In genomic region chr12:111724638-111725337, GRCm38 (mm10) we compare ENCODE assay signal across 9 mouse cellular contexts. TPM values are rescaled to one million over a fixed set of nuclear protein-coding genes. Genes with fewer than 3 reads are reported as not detected.
DNase-seq lines count a peak whose midpoint lies in the region; ATAC-seq lines count a peak whose summit lies in the region.
"Had no signal": no experiment of that assay in that cellular context is flagged by ENCODE, and none has a peak within 500 bp of the region (broad histone marks: within the 10 kb centered on the region; RNA-seq: fewer than 3 reads in every experiment).

No protein-coding gene starts in this region.

- DNase-seq in cerebellum, postnatal 36 days = peak; percentile 71 to 79
- DNase-seq in right cerebral cortex, postnatal 10 days (ENCODE audit: low spot score in 2 of 2) = no peak
- DNase-seq in kidney, adult 9 months = no peak
- DNase-seq in spleen, postnatal 36 days (ENCODE audit: low spot score in 2 of 2) = no peak

- H3K27ac ChIP-seq in brown adipose tissue, adult 24 weeks (replicated peaks; ENCODE audit: low read depth, low read length) = peak overlapping the region; percentile 82
- no peak overlapping the region for H3K27ac ChIP-seq in heart, embryonic 11.5 days (ENCODE audit: low read depth, low read length)
- peak overlapping the region; percentile 60 for H3K27ac ChIP-seq in limb, embryonic 15.5 days

- H3K4me3 ChIP-seq in brown adipose tissue, adult 24 weeks (ENCODE audit: insufficient read depth, low read depth, low read length) = no peak overlapping the region
- no peak overlapping the region for H3K4me3 ChIP-seq in heart, embryonic 11.5 days (ENCODE audit: low read depth, low read length)
- no peak overlapping the region for H3K4me3 ChIP-seq in limb, embryonic 15.5 days

- peaks cover 13% of the 10 kb centered on the region for H3K4me1 ChIP-seq in brown adipose tissue, adult 24 weeks (ENCODE audit: control insufficient read depth, insufficient read depth, insufficient read length, low read length)
- peaks cover 4% of the 10 kb centered on the region; the same call in 1 of the 2 replicates for H3K4me1 ChIP-seq in heart, embryonic 11.5 days (ENCODE audit: control insufficient read depth, insufficient read depth, low read length)
- H3K4me1 ChIP-seq in limb, embryonic 15.5 days = peaks cover 3% of the 10 kb centered on the region; the same call in 1 of the 2 replicates

- H3K4me2 ChIP-seq in heart, embryonic 11.5 days = no peak overlapping the region
- H3K4me2 ChIP-seq in limb, embryonic 15.5 days = no peak overlapping the region

- no peak for ATAC-seq in heart, embryonic 11.5 days (replicated peaks; ENCODE audit: insufficient number of reproducible peaks, low FRiP score, low TSS enrichment)
- ATAC-seq in limb, embryonic 15.5 days (ENCODE audit: insufficient number of reproducible peaks, low FRiP score, low TSS enrichment, low read depth) = peak; percentile 53; the same call in 1 of the 2 replicates
- no peak for ATAC-seq in monocyte, adult 5-6 weeks (replicated peaks; ENCODE audit: insufficient number of reproducible peaks, low FRiP score, low TSS enrichment, poor library complexity, severe bottlenecking)
- ATAC-seq: Patski had no signal

- 0 out of 2 replicates have a peak overlapping the region, but pooled peaks have one; percentile 30 for H3K9ac ChIP-seq in heart, embryonic 11.5 days (ENCODE audit: low read depth, low read length)
- no peak overlapping the region for H3K9ac ChIP-seq in limb, embryonic 15.5 days

- no peaks in the 10 kb centered on the region for H3K9me3 ChIP-seq in heart, embryonic 11.5 days (replicated peaks; ENCODE audit: control insufficient read depth, low read length)
- no peaks in the 10 kb centered on the region for H3K9me3 ChIP-seq in limb, embryonic 15.5 days

- H3K36me3 ChIP-seq in heart, embryonic 11.5 days (ENCODE audit: control insufficient read depth, insufficient read depth, low read length) = peaks cover 3% of the 10 kb centered on the region
- peaks cover 55% of the 10 kb centered on the region for H3K36me3 ChIP-seq in limb, embryonic 15.5 days

- H3K27me3 ChIP-seq in heart, embryonic 11.5 days (ENCODE audit: control insufficient read depth, insufficient read depth, low read length) = no peaks in the 10 kb centered on the region
- no peaks in the 10 kb centered on the region for H3K27me3 ChIP-seq in limb, embryonic 15.5 days
- H3K27me3 ChIP-seq: Patski had no signal

- WGBS in heart, embryonic 11.5 days (ENCODE audit: insufficient replicate concordance) = 66% methylated on average over 6 of the region's 6 CpGs
- 69% methylated on average over 6 of the region's 6 CpGs for WGBS in limb, embryonic 15.5 days

RNA-seq across cellular contexts. Expression of gene Apopt1, which starts 11.7 kb away (rescaled TPM):
- polyA plus RNA-seq in brown adipose tissue, adult 24 weeks (2012; ENCODE audit: insufficient read depth, insufficient read length, missing spikeins) = 123 and 134 TPM in 2 replicates
- 50.0 and 51.3 TPM in 2 replicates for polyA plus RNA-seq in heart, embryonic 11.5 days (2014; fragmentation: Nextera tagmentation; extraction: Ambion mirVana)
- 48.4 and 51.2 TPM in 2 replicates for polyA plus RNA-seq in limb, embryonic 15.5 days (2015; fragmentation: Nextera tagmentation; extraction: Ambion mirVana)
- total RNA-seq in monocyte, adult 5-6 weeks (2017) = 27.2 to 45.4 TPM (median 29.7 TPM) in 3 replicates

RNA-seq across cellular contexts. Expression of gene Bag5, which starts 11.7 kb away (rescaled TPM):
- polyA plus RNA-seq in brown adipose tissue, adult 24 weeks (2012; ENCODE audit: insufficient read depth, insufficient read length, missing spikeins) = 16.2 and 18.1 TPM in 2 replicates
- 41.8 and 42.8 TPM in 2 replicates for polyA plus RNA-seq in heart, embryonic 11.5 days (2014; fragmentation: Nextera tagmentation; extraction: Ambion mirVana)
- 69.4 and 71.2 TPM in 2 replicates for polyA plus RNA-seq in limb, embryonic 15.5 days (2015; fragmentation: Nextera tagmentation; extraction: Ambion mirVana)
- total RNA-seq in monocyte, adult 5-6 weeks (2017) = 37.2 to 42.3 TPM (median 41.6 TPM) in 3 replicates

RNA-seq across cellular contexts. Expression of gene Klc1, which starts 33.9 kb away (rescaled TPM):
- polyA plus RNA-seq in brown adipose tissue, adult 24 weeks (2012; ENCODE audit: insufficient read depth, insufficient read length, missing spikeins) = 20.6 and 63.5 TPM in 2 replicates
- 94.9 and 101 TPM in 2 replicates for polyA plus RNA-seq in heart, embryonic 11.5 days (2014; fragmentation: Nextera tagmentation; extraction: Ambion mirVana)
- polyA plus RNA-seq in limb, embryonic 15.5 days (2015; fragmentation: Nextera tagmentation; extraction: Ambion mirVana) = 107 and 121 TPM in 2 replicates
- 142 to 241 TPM (median 173 TPM) in 3 replicates for total RNA-seq in monocyte, adult 5-6 weeks (2017)

RNA-seq across cellular contexts. Expression of gene Trmt61a, which starts 46.9 kb away (rescaled TPM):
- 2.9 and 3.2 TPM in 2 replicates for polyA plus RNA-seq in brown adipose tissue, adult 24 weeks (2012; ENCODE audit: insufficient read depth, insufficient read length, missing spikeins)
- polyA plus RNA-seq in heart, embryonic 11.5 days (2014; fragmentation: Nextera tagmentation; extraction: Ambion mirVana) = 3.4 and 4.6 TPM in 2 replicates
- polyA plus RNA-seq in limb, embryonic 15.5 days (2015; fragmentation: Nextera tagmentation; extraction: Ambion mirVana) = 14.4 and 14.8 TPM in 2 replicates
- 2.2 to 2.7 TPM (median 2.5 TPM) in 3 replicates for total RNA-seq in monocyte, adult 5-6 weeks (2017)

RNA-seq across cellular contexts. Expression of gene Ckb, which starts 52.6 kb away (rescaled TPM):
- 20.8 and 30.3 TPM in 2 replicates for polyA plus RNA-seq in brown adipose tissue, adult 24 weeks (2012; ENCODE audit: insufficient read depth, insufficient read length, missing spikeins)
- polyA plus RNA-seq in heart, embryonic 11.5 days (2014; fragmentation: Nextera tagmentation; extraction: Ambion mirVana) = 454 and 458 TPM in 2 replicates
- polyA plus RNA-seq in limb, embryonic 15.5 days (2015; fragmentation: Nextera tagmentation; extraction: Ambion mirVana) = 132 and 183 TPM in 2 replicates
- total RNA-seq in monocyte, adult 5-6 weeks (2017) = 21.5 to 39.0 TPM (median 37.5 TPM) in 3 replicates

Comparison
In these comparisons a context has a peak if more than half of its experiments do, and no peak if none do; other contexts are left out.
1. DNase-seq: peak in cerebellum, postnatal 36 days (2 of 2); none in right cerebral cortex, postnatal 10 days (0 of 2), kidney, adult 9 months (single experiment) and spleen, postnatal 36 days (0 of 2).